16 mouse cellular contexts compared by ENCODE assay signal in genomic region chr19:17180506-17180905, GRCm38 (mm10).
DNase-seq lines count a peak whose midpoint lies in the region; ATAC-seq lines count a peak whose summit lies in the region.
"Had no signal": no experiment of that assay in that cellular context is flagged by ENCODE, and none has a peak within 500 bp of the region (broad histone marks: within the 10 kb centered on the region; RNA-seq: fewer than 3 reads in every experiment).

No protein-coding gene starts in this region.

- peak; percentile 68 for DNase-seq in heart, adult 11 months
- no peak for DNase-seq in heart, adult 8-10 months (ENCODE audit: low spot score)
- DNase-seq in kidney, adult 9 months, result no peak
- peak; percentile 83 for DNase-seq in brain, adult 2 months (ENCODE audit: low read depth, low spot score)
- DNase-seq in frontal cortex, postnatal 14 days (ENCODE audit: low spot score in 2 of 2), result peak; percentile 10 to 15
- no peak for DNase-seq in midbrain, embryonic 11.5 days (ENCODE audit: low spot score, missing footprints)
- no peak for DNase-seq in spleen, adult 18-20 months
- DNase-seq: cerebellum, adult 8-10 months; embryo, embryonic 11 days; lung, postnatal 36 days; thymus, adult 18-20 months had no signal

- H3K36me3 ChIP-seq in kidney, embryonic 15.5 days, result no peaks in the 10 kb centered on the region
- H3K36me3 ChIP-seq in midbrain, embryonic 11.5 days (ENCODE audit: control insufficient read depth, insufficient read depth, low read length), result no peaks in the 10 kb centered on the region
- H3K36me3 ChIP-seq: limb, embryonic 12.5 days; liver, embryonic 15.5 days; neural tube, embryonic 13.5 days had no signal

- H3K9ac ChIP-seq in kidney, embryonic 15.5 days, result no peak overlapping the region
- H3K9ac ChIP-seq in midbrain, embryonic 11.5 days (ENCODE audit: low read length), result no peak overlapping the region
- H3K9ac ChIP-seq: limb, embryonic 12.5 days; liver, embryonic 15.5 days; neural tube, embryonic 13.5 days had no signal

- H3K27ac ChIP-seq in kidney, embryonic 15.5 days, result no peak overlapping the region
- H3K27ac ChIP-seq in midbrain, embryonic 11.5 days (ENCODE audit: low read depth, low read length), result no peak overlapping the region
- H3K27ac ChIP-seq: limb, embryonic 12.5 days; liver, embryonic 15.5 days; neural tube, embryonic 13.5 days had no signal

- H3K9me3 ChIP-seq in kidney, embryonic 15.5 days (replicated peaks), result no peaks in the 10 kb centered on the region
- no peaks in the 10 kb centered on the region for H3K9me3 ChIP-seq in midbrain, embryonic 11.5 days (ENCODE audit: control insufficient read depth, low read length)
- H3K9me3 ChIP-seq: limb, embryonic 12.5 days; liver, embryonic 15.5 days; neural tube, embryonic 13.5 days had no signal

- H3K4me1 ChIP-seq in kidney, embryonic 15.5 days, result no peaks in the 10 kb centered on the region
- no peaks in the 10 kb centered on the region for H3K4me1 ChIP-seq in midbrain, embryonic 11.5 days (ENCODE audit: control insufficient read depth, insufficient read depth, low read length)
- H3K4me1 ChIP-seq: liver, embryonic 15.5 days; neural tube, embryonic 13.5 days had no signal

- no peak overlapping the region for H3K4me2 ChIP-seq in kidney, embryonic 15.5 days
- H3K4me2 ChIP-seq in midbrain, embryonic 11.5 days, result no peak overlapping the region
- H3K4me2 ChIP-seq: limb, embryonic 12.5 days; liver, embryonic 15.5 days; neural tube, embryonic 13.5 days had no signal

- 10% methylated on average over 4 of the region's 4 CpGs for WGBS in kidney, embryonic 15.5 days
- WGBS in midbrain, embryonic 11.5 days, result 71% methylated on average over 4 of the region's 4 CpGs

- peak; percentile 82 for ATAC-seq in kidney, embryonic 15.5 days (replicated peaks; ENCODE audit: low FRiP score)
- no peak for ATAC-seq in midbrain, embryonic 11.5 days (ENCODE audit: low FRiP score)
- ATAC-seq: midbrain, embryonic 16.5 days had no signal

- H3K4me3 ChIP-seq in kidney, embryonic 15.5 days (replicated peaks), result no peak overlapping the region
- H3K4me3 ChIP-seq in midbrain, embryonic 11.5 days (ENCODE audit: low read depth, low read length), result no peak overlapping the region
- H3K4me3 ChIP-seq: limb, embryonic 12.5 days; liver, embryonic 15.5 days; neural tube, embryonic 13.5 days had no signal

- no peaks in the 10 kb centered on the region for H3K27me3 ChIP-seq in kidney, embryonic 15.5 days
- H3K27me3 ChIP-seq in midbrain, embryonic 11.5 days (ENCODE audit: control insufficient read depth, insufficient read depth, low read length), result no peaks in the 10 kb centered on the region
- H3K27me3 ChIP-seq: limb, embryonic 12.5 days; liver, embryonic 15.5 days; neural tube, embryonic 13.5 days had no signal

Comparison
In these comparisons a context has a peak if more than half of its experiments do, and no peak if none do; other contexts are left out.
1. DNase-seq: peak in heart, adult 11 months (single experiment), brain, adult 2 months (single experiment) and frontal cortex, postnatal 14 days (2 of 2); none in heart, adult 8-10 months (single experiment), kidney, adult 9 months (single experiment), midbrain, embryonic 11.5 days (single experiment) and spleen, adult 18-20 months (0 of 2).